Mouse (Mus musculus): ENCODE measurements around the gene Mapk9. TPM values are rescaled to one million over a fixed set of nuclear protein-coding genes. Genes with fewer than 3 reads are reported as not detected.

The Mapk9 gene
- polyA plus RNA-seq, 1 experiment = 6.4 TPM

GRCm38 (mm10) chr11:49931037-49931625, 84.6 kb downstream of the Mapk9 start:
- 57% methylated on average over 5 of the region's 5 CpGs for WGBS
- no peaks in the 10 kb centered on the region for H3K27me3 ChIP-seq (ENCODE audit: control insufficient read depth, insufficient read depth, low read length)
- no peak for TF ChIP-seq CTCF (IDR thresholded peaks at IDR 0.05; ENCODE audit: extremely low read depth, insufficient read length, insufficient replicate concordance, low read depth, low read length)
- no peak for TF ChIP-seq POLR2A (IDR thresholded peaks at IDR 0.05; ENCODE audit: low read depth, low read length)
- no peaks in the 10 kb centered on the region for H3K4me1 ChIP-seq (ENCODE audit: control insufficient read depth, insufficient read depth, insufficient read length, low read length)
- H3K36me3 ChIP-seq (ENCODE audit: control insufficient read depth, insufficient read depth, low read length) = no peaks in the 10 kb centered on the region
- no peak overlapping the region for H3K4me3 ChIP-seq (ENCODE audit: low read depth, low read length)
- H3K27ac ChIP-seq (ENCODE audit: insufficient read depth, low read depth, low read length) = no peak overlapping the region

GRCm38 (mm10) chr11:49931853-49932252, 85.3 kb downstream of the Mapk9 start:
- no peak for TF ChIP-seq CTCF (IDR thresholded peaks at IDR 0.05; ENCODE audit: extremely low read depth, insufficient read length, insufficient replicate concordance, low read depth, low read length)
- no peak for TF ChIP-seq POLR2A (IDR thresholded peaks at IDR 0.05; ENCODE audit: low read depth, low read length)
- Histone ChIP-seq H3K36me3 (ENCODE audit: control insufficient read depth, insufficient read depth, low read length) (no peaks in the 10 kb centered on the region), H3K27ac (ENCODE audit: insufficient read depth, low read depth, low read length) (no peak overlapping the region), H3K4me3 (ENCODE audit: low read depth, low read length) (no peak overlapping the region), H3K27me3 (ENCODE audit: control insufficient read depth, insufficient read depth, low read length) (no peaks in the 10 kb centered on the region), H3K4me1 (ENCODE audit: control insufficient read depth, insufficient read depth, insufficient read length, low read length) (no peaks in the 10 kb centered on the region)
- WGBS = 35% methylated on average over 7 of the region's 7 CpGs

- 62% methylated on average over 1 of the region's 1 CpGs for WGBS
- TF ChIP-seq POLR2A (IDR thresholded peaks at IDR 0.05; ENCODE audit: low read depth, low read length) = no peak
- no peak for TF ChIP-seq CTCF (IDR thresholded peaks at IDR 0.05; ENCODE audit: extremely low read depth, insufficient read length, insufficient replicate concordance, low read depth, low read length)
- Histone ChIP-seq H3K4me1 (ENCODE audit: control insufficient read depth, insufficient read depth, insufficient read length, low read length) (no peaks in the 10 kb centered on the region), H3K36me3 (ENCODE audit: control insufficient read depth, insufficient read depth, low read length) (no peaks in the 10 kb centered on the region), H3K27me3 (ENCODE audit: control insufficient read depth, insufficient read depth, low read length) (no peaks in the 10 kb centered on the region), H3K27ac (ENCODE audit: insufficient read depth, low read depth, low read length) (no peak overlapping the region), H3K4me3 (ENCODE audit: low read depth, low read length) (no peak overlapping the region)
These were observed 87.3 kb downstream of the Mapk9 start for GRCm38 (mm10) chr11:49933811-49934210.

- H3K27me3 ChIP-seq (ENCODE audit: control insufficient read depth, insufficient read depth, low read length) = no peaks in the 10 kb centered on the region
- H3K4me3 ChIP-seq (ENCODE audit: low read depth, low read length) = no peak overlapping the region
- peak overlapping the region; percentile 28; the same call in 1 of the 2 replicates for H3K27ac ChIP-seq (ENCODE audit: insufficient read depth, low read depth, low read length)
- WGBS = 65% methylated on average over 10 of the region's 10 CpGs
- TF ChIP-seq CTCF (IDR thresholded peaks at IDR 0.05; ENCODE audit: extremely low read depth, insufficient read length, insufficient replicate concordance, low read depth, low read length) (no peak), POLR2A (IDR thresholded peaks at IDR 0.05; ENCODE audit: low read depth, low read length) (no peak)
- H3K4me1 ChIP-seq (ENCODE audit: control insufficient read depth, insufficient read depth, insufficient read length, low read length) = no peaks in the 10 kb centered on the region
- H3K36me3 ChIP-seq (ENCODE audit: control insufficient read depth, insufficient read depth, low read length) = no peaks in the 10 kb centered on the region
These were observed 87.8 kb downstream of the Mapk9 start for GRCm38 (mm10) chr11:49934322-49934721.

Other genes with a start within 250 kb of the Mapk9 start
- 3.2 and 8.6 TPM in 2 replicates for gene Flt4, start 237.5 kb upstream of the Mapk9 start, polyA plus RNA-seq (2012; rRNA removed)
- 3.4 and 19.7 TPM in 2 replicates for gene Scgb3a1, start 183.1 kb upstream of the Mapk9 start, polyA plus RNA-seq (2012; rRNA removed)
- gene Cnot6, start 134.0 kb upstream of the Mapk9 start, polyA plus RNA-seq (2012; rRNA removed) = 2.7 and 5.1 TPM in 2 replicates
- gene Gfpt2, start 52.6 kb upstream of the Mapk9 start, polyA plus RNA-seq (2012; rRNA removed) = 0.48 and 0.71 TPM in 2 replicates
- 0.37 and 0.52 TPM in 2 replicates for gene Rasgef1c, start 55.1 kb downstream of the Mapk9 start, polyA plus RNA-seq (2012; rRNA removed)
- 23.9 and 29.8 TPM in 2 replicates for gene Rnf130, start 178.6 kb downstream of the Mapk9 start, polyA plus RNA-seq (2012; rRNA removed)

All from small intestine, adult 2 months (tissue).